Mouse (Mus musculus) forebrain, embryonic 12.5 days (tissue): Measurements from ENCODE around the gene Aldh3b3. TPM values are rescaled to one million over a fixed set of nuclear protein-coding genes. Genes with fewer than 3 reads are reported as not detected.
"Not testable (repeated sequence)": the region's sequence is repeated elsewhere in the genome, so short reads cannot be mapped to it uniquely, and the experiment has no call there.

Source experiments
- ATAC-seq: fragments of 200-750 bp; cut with Nextera tagmentation; 2 replicates; pipeline ENCODE4 v1.8.0; 2017; ENCODE audit warnings: moderate TSS enrichment; ENCODE audit not compliant: low FRiP score
- H3K27ac ChIP-seq: fragments of 300-500 bp; sonication (generic); 2 replicates; pipeline ENCODE4 v1.5.1; 2016; ENCODE audit warnings: mild to moderate bottlenecking
- H3K27me3 ChIP-seq: fragments of 300-500 bp; sonication (generic); 2 replicates; pipeline ENCODE4 v1.6.1; 2016; ENCODE audit warnings: mild to moderate bottlenecking
- H3K36me3 ChIP-seq: fragments of 300-500 bp; sonication (generic); replicated peaks from 2 replicates; pipeline ENCODE4 v1.6.1; 2016; ENCODE audit warnings: mild to moderate bottlenecking
- H3K4me1 ChIP-seq: fragments of 300-500 bp; sonication (generic); 2 replicates; pipeline ENCODE4 v1.6.1; 2016
- H3K4me2 ChIP-seq: fragments of 300-500 bp; sonication (generic); 2 replicates; pipeline ENCODE4 v1.6.1; 2016; ENCODE audit warnings: mild to moderate bottlenecking, moderate library complexity
- H3K4me3 ChIP-seq: fragments of 300-500 bp; sonication (generic); replicated peaks from 2 replicates; pipeline ENCODE4 v1.5.1; 2016; ENCODE audit warnings: mild to moderate bottlenecking
- H3K9ac ChIP-seq: fragments of 300-500 bp; sonication (generic); 2 replicates; pipeline ENCODE4 v1.6.1; 2016; ENCODE audit warnings: mild to moderate bottlenecking
- H3K9me3 ChIP-seq: fragments of 300-500 bp; sonication (generic); 2 replicates; pipeline ENCODE4 v1.6.1; 2016
- WGBS: fragments of 180-500 bp; shearing (Covaris S2); methylation state at CpG from one replicate; pipeline ENCODE4 v1.1.7; 2016; 5-methylcytosine and 5-hydroxymethylcytosine counted together
- polyA plus RNA-seq: library from polyadenylated mRNA; unstranded; fragments of >200 nt; fragmentation: Nextera tagmentation; extraction: Ambion mirVana; gene quantifications from 2 replicates; pipeline ENCODE4 v1.2.1, GENCODE M21; 2016

Aldh3b3 gene
- polyA plus RNA-seq, 1 experiment from 2014 or later: not detected

DNA sequence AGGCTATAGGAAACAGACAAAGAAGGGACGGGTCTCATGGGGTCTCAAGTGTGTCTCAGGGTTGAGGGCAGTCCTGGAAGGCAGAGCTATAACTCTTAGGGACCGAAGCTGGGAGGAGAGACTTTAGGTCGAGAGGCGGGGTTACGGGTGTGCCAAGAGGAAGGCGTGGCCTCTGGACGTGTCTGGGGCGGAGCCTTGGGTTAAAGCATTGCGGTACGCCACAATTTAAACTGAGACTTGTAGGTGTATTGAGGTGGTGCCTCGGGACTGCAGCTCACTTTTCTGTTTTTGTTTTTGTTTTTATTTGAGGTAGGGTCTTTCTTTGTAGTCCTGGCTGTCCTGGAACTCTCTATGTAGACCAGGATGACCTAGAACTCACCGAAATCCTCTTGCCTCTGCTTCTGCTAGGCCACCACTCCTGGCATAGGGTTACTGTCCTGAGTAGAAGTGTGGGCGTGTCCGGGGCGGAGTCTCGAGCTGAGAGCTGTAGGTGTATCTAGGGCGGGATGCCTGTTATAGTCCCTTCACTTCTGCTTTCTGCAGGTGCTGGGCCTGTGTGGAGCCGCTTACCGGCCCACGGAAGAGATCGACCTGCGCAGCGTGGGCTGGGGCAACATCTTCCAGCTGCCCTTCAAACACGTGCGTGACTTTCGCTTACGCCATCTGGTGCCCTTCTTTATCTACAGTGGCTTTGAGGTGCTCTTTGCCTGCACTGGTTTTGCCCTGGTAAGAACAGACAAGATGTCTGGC lies 15.3 kb upstream of the Aldh3b3 start:
- Histone ChIP-seq H3K4me2 (peak overlapping the region; percentile 10; the same call in 1 of the 2 replicates), H3K9me3 (no peaks in the 10 kb centered on the region), H3K4me1 (peaks cover 4% of the 10 kb centered on the region; the same call in 1 of the 2 replicates), H3K4me3 (no peak overlapping the region), H3K36me3 (no peaks in the 10 kb centered on the region), H3K27me3 (peaks cover 14% of the 10 kb centered on the region), H3K27ac (no peak overlapping the region), H3K9ac (no peak overlapping the region)
- WGBS: 26% methylated on average over 27 of the region's 27 CpGs
- ATAC-seq: no peak

DNA sequence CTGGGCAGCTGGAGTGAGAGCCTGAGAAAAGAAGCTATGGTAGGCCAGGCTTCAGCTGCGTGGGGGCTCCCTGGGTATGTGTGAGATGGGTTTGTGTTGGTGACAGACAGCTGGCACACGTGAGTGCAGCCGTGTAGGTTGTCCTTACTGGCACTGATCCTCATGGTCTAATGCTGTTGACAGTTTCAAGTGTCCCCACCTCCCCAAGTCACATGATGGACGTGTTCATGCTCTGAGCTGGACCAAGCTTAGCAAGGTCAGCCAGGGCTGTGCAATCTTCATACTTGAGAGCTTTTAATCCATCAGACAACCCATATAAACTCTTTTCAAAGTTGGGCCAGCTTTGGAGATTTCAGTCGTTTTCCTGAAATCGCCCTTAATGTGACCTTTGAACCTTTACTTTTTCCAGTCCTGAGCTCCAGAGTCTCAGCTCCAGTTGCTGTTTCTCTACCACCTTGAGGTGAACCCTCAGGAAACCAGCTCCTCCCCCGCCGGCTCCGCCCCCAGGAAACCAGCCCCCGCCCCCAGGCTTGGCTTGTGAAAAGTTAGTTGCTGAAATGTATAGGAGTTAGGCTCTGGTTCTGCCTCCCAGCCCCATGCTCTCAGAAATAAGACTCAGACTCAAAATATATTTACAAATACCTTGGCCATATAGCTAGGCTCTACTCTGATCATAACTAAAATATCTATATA lies 12.4 kb upstream of the Aldh3b3 start:
- Histone ChIP-seq H3K4me2 (no peak overlapping the region), H3K4me1 (peaks cover 4% of the 10 kb centered on the region; the same call in 1 of the 2 replicates), H3K9me3 (no peaks in the 10 kb centered on the region), H3K27me3 (peaks cover 14% of the 10 kb centered on the region), H3K4me3 (no peak overlapping the region), H3K9ac (no peak overlapping the region), H3K27ac (no peak overlapping the region), H3K36me3 (no peaks in the 10 kb centered on the region)
- no peak for ATAC-seq
- WGBS: 37% methylated on average over 10 of the region's 10 CpGs

DNA sequence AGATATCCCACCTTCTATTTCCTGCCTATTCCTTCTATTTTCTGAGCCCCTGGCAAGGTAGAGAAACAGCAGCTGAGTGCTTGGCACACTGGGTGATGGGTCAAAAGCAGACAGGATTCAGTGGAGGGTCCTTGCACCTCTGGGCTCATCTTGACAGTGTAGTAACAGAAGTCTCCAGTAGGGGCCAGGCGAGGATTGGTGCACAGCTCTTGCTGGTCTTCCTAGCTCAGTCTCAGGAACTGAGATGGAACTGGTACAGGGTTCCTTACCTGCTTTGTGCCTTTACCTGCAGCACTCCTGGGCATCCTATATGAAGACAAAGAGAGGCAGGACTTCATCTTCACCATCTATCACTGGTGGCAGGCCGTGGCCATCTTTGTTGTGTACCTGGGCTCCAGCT lies 11.7 kb upstream of the Aldh3b3 start:
- Histone ChIP-seq H3K36me3 (no peaks in the 10 kb centered on the region), H3K4me1 (peaks cover 4% of the 10 kb centered on the region; the same call in 1 of the 2 replicates), H3K27ac (no peak overlapping the region), H3K9me3 (no peaks in the 10 kb centered on the region), H3K9ac (no peak overlapping the region), H3K27me3 (peaks cover 14% of the 10 kb centered on the region), H3K4me3 (no peak overlapping the region), H3K4me2 (no peak overlapping the region)
- peak; percentile 76 for ATAC-seq
- 14% methylated on average over 2 of the region's 2 CpGs for WGBS

DNA sequence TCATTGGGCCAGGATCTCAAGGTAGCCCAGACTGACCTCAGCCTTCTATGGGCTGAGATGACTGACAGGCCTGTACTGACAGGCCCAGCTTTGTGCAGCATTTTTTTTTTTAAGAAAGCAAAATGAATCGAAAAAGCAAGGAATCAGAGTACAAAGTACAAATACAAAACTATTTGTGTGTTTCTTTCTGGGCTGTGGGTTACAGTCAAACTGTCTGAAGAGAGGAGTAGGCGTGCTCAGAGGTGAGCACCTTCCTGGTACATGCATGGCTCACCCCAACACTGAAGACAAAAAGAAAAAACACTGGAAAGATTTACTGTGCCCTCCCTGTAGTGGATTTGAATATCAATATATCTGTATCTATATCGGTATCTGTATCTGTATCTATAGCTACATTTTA lies 10.6 kb upstream of the Aldh3b3 start:
- no peak for ATAC-seq
- Histone ChIP-seq H3K9me3 (no peaks in the 10 kb centered on the region), H3K4me1 (peaks cover 4% of the 10 kb centered on the region; the same call in 1 of the 2 replicates), H3K4me3 (no peak overlapping the region), H3K9ac (no peak overlapping the region), H3K27ac (no peak overlapping the region), H3K4me2 (no peak overlapping the region), H3K27me3 (peaks cover 8% of the 10 kb centered on the region; the same call in 1 of the 2 replicates), H3K36me3 (no peaks in the 10 kb centered on the region)
- WGBS: 76% methylated on average over 3 of the region's 3 CpGs

DNA sequence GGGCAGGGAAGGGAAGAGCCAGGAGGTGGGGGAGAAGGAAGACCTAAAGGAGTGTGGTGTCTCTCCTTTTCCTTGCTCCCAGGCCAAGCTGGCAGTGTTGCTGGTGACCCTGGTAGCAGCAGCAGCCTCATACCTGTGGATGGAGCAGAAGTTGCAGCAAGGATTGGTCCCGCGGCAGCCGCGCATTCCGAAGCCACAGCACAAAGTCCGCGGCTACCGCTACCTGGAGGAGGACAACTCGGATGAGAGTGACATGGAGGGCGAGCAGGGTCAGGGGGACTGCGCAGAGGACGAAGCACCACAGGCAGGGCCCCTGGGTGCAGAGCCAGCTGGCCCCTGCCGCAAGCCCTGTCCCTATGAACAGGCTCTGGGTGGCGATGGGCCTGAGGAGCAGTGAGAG lies 9.9 kb upstream of the Aldh3b3 start:
- H3K36me3 ChIP-seq: no peaks in the 10 kb centered on the region
- no peaks in the 10 kb centered on the region for H3K4me1 ChIP-seq
- no peak overlapping the region for H3K4me2 ChIP-seq
- no peaks in the 10 kb centered on the region for H3K9me3 ChIP-seq
- H3K9ac ChIP-seq: no peak overlapping the region
- peaks cover 8% of the 10 kb centered on the region; the same call in 1 of the 2 replicates for H3K27me3 ChIP-seq
- WGBS: 68% methylated on average over 14 of the region's 14 CpGs
- no peak overlapping the region for H3K27ac ChIP-seq
- no peak for ATAC-seq
- no peak overlapping the region for H3K4me3 ChIP-seq

DNA sequence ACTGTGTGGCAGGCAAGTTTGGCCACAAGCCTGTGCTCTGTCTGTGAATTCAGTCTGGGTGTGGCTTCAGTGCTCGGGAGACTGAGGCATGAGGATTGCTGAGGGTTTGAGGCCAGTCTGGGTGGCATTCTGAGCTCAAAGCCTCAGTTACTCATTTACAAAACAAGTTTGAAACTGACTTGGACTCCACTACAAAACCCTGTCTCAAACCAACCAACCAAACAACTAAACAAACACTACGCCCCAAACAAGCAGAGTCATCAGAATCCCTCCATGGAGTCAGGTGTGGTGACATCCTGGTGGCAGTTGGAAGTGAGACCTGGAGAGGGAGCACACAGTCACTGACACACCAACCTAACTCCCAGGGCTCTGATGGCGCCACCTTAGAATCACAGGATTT lies 8.1 kb upstream of the Aldh3b3 start:
- H3K9me3 ChIP-seq: no peaks in the 10 kb centered on the region
- no peaks in the 10 kb centered on the region for H3K4me1 ChIP-seq
- H3K36me3 ChIP-seq: no peaks in the 10 kb centered on the region
- H3K4me2 ChIP-seq: no peak overlapping the region
- no peak for ATAC-seq
- H3K9ac ChIP-seq: no peak overlapping the region
- WGBS: 79% methylated on average over 3 of the region's 3 CpGs
- H3K4me3 ChIP-seq: no peak overlapping the region
- 0 out of 2 replicates have a peak, but pooled peaks cover 4% of the 10 kb centered on the region for H3K27me3 ChIP-seq
- H3K27ac ChIP-seq: no peak overlapping the region

DNA sequence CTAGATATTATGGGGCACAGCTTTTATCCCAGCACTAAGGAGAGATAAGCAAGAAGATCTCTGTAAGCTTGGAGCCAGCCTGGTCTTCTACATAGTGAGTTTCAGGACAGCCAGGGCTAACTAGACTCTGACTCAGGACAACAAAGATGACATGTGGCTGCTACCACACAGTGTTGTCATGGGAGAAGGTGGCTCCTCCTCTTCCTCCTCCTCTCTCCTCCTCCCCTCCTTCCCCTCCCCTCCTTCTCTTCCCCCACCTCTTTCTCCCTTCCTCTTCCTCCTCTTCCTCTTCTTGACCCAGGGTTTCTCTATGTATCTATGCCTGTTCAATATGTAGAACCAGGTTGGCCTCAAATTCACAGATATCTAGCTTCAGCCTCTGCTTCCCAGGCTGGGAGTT lies 7.0 kb upstream of the Aldh3b3 start:
- ATAC-seq: no peak
- no peak overlapping the region for H3K4me2 ChIP-seq
- H3K36me3 ChIP-seq: no peaks in the 10 kb centered on the region
- no peaks in the 10 kb centered on the region for H3K4me1 ChIP-seq
- no peaks in the 10 kb centered on the region for H3K9me3 ChIP-seq
- H3K27ac ChIP-seq: no peak overlapping the region
- no peak overlapping the region for H3K4me3 ChIP-seq
- H3K9ac ChIP-seq: no peak overlapping the region
- 0 out of 2 replicates have a peak, but pooled peaks cover 4% of the 10 kb centered on the region for H3K27me3 ChIP-seq

DNA sequence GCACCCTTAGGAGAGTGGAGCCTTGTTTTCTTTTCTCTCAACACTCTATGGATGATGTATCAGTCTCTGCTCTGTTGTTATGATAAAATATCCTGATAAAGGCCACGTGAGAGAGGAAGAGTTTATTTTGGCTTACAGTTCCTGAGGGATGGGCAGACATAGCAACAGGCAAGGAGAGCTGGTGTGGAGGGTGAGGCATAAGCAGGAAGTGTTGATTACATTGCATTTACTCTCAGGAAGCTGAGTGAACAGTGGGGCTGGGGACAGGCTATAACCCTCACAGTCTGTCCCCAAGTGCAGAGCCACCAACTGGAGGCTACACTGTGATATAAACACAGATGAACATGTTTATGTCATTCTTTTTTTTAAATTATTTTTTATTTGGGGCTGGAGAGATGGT lies 6.3 kb upstream of the Aldh3b3 start:
- Histone ChIP-seq H3K9me3 (no peaks in the 10 kb centered on the region), H3K9ac (no peak overlapping the region), H3K4me1 (no peaks in the 10 kb centered on the region), H3K36me3 (no peaks in the 10 kb centered on the region), H3K27me3 (0 out of 2 replicates have a peak, but pooled peaks cover 4% of the 10 kb centered on the region), H3K27ac (no peak overlapping the region), H3K4me2 (no peak overlapping the region), H3K4me3 (no peak overlapping the region)
- 68% methylated on average over 1 of the region's 1 CpGs for WGBS
- ATAC-seq: no peak

DNA sequence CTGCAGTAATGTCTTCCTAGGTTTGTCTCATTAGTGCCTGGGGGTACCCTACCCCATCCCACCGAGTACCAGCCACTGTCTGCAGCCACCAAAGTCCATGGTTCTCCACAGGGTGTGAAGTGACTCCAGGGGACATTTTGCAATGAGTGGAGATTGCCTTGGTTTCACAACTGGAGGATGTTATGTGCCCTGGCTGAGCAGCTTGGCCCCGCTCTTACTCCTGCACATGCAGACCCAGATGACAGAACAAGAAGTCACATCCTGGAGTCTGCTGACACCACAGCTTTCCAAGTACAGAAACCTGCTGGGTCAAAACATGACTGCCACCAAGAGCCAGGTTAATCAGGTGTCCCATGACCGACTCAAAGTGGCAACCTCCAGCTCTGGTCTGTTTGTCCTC lies 3.4 kb upstream of the Aldh3b3 start:
- no peak overlapping the region for H3K27ac ChIP-seq
- 89% methylated on average over 3 of the region's 3 CpGs for WGBS
- no peak overlapping the region for H3K4me2 ChIP-seq
- no peaks in the 10 kb centered on the region for H3K4me1 ChIP-seq
- no peak overlapping the region for H3K4me3 ChIP-seq
- H3K27me3 ChIP-seq: 0 out of 2 replicates have a peak, but pooled peaks cover 4% of the 10 kb centered on the region
- ATAC-seq: no peak
- no peak overlapping the region for H3K9ac ChIP-seq
- no peaks in the 10 kb centered on the region for H3K36me3 ChIP-seq
- no peaks in the 10 kb centered on the region for H3K9me3 ChIP-seq

DNA sequence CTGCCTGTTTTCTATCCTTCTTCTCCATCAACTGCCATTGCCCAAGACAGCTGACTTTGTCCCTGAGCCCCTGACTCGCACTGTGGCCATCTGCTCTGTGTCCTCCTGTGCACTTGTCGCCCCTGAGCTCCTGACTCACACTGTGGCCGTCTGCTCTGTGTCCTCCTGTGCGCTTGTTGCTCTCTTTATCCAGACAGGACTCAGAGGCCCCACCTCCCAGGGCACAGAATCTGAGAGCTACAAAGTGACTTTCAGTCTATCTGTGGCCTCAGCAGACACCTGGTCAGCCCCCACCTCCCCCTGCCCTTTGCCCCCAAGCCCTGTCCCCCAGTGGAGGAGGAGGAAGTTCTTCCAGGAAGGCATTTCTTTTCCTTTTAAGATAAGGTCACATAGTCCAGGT lies 2.6 kb upstream of the Aldh3b3 start:
- Histone ChIP-seq H3K27me3 (0 out of 2 replicates have a peak, but pooled peaks cover 4% of the 10 kb centered on the region), H3K27ac (no peak overlapping the region), H3K4me1 (no peaks in the 10 kb centered on the region), H3K9ac (no peak overlapping the region), H3K4me3 (no peak overlapping the region), H3K9me3 (no peaks in the 10 kb centered on the region), H3K4me2 (no peak overlapping the region), H3K36me3 (no peaks in the 10 kb centered on the region)
- 63% methylated on average over 4 of the region's 4 CpGs for WGBS
- ATAC-seq: no peak

DNA sequence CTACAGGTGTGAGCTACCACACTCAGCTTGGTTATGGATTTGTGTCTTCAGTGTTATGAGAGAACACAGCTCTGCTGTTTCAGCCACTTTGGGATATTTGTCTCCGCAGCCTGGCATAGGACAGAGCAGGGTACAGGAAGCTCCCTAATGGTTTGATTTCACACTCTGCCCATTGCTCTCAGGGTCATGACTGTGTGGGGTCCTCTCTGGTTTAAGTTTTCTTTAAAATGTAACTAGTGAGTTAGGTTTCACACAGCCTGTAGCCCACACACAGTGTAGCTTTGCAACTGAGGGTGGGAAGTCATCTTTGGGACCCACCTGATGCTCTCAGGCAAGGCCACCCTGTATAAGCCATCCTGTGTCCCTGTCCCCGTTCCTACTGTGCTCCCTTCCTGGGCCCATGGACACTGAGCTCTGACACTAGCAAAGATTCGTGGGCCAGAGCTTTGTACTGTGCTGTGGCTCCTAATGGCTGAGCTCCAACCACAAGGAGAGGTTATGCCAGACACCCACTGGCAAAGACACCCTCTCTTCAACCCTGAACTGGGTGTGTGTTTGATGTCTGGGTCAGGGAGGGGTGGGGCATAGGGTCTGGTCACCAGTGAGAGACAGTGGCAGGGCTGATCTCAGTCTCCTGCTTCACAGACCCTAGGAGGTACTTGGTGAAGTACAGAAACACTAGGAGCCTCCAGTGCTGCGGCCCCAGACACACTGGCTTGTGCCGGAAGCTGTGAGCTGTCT lies 979 bp upstream of the Aldh3b3 start:
- H3K9me3 ChIP-seq, H3K4me3 ChIP-seq, H3K4me2 ChIP-seq, H3K36me3 ChIP-seq, H3K27me3 ChIP-seq, H3K4me1 ChIP-seq, ATAC-seq, H3K9ac ChIP-seq, H3K27ac ChIP-seq: not testable (repeated sequence)
- WGBS: 80% methylated on average over 5 of the region's 5 CpGs

DNA sequence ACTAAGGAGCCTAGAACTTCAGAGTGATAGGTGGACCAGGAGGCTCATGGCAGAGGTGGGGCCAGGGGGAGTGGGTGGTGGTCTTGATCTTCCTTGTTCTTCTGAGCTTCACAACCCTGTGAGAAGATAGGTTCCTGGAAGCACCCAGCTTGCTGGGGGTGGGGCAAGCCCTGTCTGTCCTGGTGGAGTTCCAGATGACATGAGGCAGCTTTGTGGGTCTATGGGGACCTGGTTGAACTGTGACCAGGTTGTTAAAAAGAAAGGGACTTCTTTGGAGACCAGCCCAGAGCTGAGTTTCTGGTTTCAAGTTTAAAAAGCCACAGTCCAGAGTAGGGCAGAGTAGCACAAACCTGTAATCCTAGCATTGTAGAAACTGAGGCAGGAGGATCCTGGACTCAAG lies 585 bp downstream of the Aldh3b3 start:
- no peaks in the 10 kb centered on the region for H3K36me3 ChIP-seq
- H3K9ac ChIP-seq: no peak overlapping the region
- H3K27ac ChIP-seq: no peak overlapping the region
- H3K4me2 ChIP-seq: no peak overlapping the region
- no peaks in the 10 kb centered on the region for H3K9me3 ChIP-seq
- no peak for ATAC-seq
- H3K4me3 ChIP-seq: no peak overlapping the region
- 0 out of 2 replicates have a peak, but pooled peaks cover 4% of the 10 kb centered on the region for H3K27me3 ChIP-seq
- no peaks in the 10 kb centered on the region for H3K4me1 ChIP-seq
